Mouse (Mus musculus): Measurements from ENCODE around the gene Snrpg.
"Not testable (repeated sequence)": the region's sequence is repeated elsewhere in the genome, so short reads cannot be mapped to it uniquely, and the experiment has no call there.

Gene Snrpg

DNA sequence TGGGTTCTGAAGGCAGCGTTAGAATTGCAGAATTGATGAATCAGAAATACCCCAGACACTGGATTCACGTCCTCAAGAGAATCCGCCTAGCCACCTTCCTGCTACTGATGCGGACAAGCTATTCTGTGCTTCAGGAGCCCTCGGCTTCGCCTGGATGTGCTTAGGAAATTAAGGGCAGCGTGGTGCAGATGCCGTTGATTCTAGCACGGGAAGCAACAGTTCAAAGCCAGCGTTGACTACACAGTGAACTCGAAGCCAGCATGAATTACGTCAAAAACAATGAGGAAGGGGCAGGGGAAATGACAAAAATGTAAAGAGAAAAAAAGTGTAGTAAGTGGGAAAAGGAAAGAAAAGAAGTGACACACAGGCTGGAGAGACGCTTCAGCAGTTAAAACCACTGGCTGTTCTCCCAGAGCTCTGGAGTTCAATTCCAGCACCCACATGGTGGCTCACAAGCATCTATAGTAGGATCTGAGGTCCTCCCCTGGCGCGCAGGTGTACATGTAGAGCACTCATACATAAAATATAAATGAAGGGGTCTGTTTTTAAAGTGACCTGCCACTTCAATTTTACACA is at the start of gene Snrpg:
Gene Snrpg (plus strand): TSS at position 541 of the 576 bp plus-strand sequence.
- DNase-seq: peak; percentile 5

DNA sequence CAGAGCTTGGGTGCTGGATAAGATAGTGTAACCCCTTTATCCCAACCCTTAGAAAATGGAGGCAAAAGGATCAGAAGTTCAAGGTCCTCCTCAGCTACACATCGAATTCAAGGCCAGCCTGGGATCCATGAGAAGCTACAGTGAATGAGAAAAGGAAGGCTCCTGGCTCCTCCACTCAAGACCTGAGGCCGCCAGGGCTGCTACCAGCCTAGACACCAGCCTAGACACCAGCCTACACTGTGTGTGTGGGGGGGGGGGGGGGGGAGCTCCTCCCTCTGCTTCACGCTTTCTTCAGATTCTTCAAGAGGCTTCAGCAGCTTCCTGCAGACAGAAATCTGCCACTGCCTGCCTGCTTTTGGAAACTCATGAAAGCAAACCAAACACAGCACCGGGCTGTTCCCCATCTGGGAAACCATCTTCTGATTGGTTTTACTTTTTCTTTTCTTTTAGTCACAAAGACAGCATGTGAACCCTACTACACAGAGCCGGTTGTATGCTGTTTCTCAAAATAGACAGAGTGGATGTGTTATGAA is 49.0 kb upstream of the Snrpg start:
- DNase-seq: no peak

DNA sequence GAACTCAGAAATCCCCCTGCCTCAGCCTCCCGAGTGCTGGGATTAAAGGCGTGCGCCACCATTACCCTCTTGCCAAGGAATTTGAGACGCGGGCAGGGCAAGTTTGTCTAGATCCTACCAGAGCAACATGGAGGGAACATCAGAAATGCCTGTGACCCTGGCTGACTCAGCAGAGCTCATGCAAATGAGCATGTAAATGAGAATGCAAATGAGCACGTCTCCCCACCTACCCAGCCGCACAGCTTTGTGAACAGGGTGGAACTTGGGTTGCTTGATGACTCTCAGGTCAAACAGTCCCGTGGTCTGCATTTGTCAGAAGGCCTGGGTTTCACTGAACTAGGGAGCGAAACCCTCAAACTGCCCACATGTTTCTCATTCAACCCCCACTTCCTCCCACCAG is 48.1 kb upstream of the Snrpg start:
- DNase-seq: no peak

DNA sequence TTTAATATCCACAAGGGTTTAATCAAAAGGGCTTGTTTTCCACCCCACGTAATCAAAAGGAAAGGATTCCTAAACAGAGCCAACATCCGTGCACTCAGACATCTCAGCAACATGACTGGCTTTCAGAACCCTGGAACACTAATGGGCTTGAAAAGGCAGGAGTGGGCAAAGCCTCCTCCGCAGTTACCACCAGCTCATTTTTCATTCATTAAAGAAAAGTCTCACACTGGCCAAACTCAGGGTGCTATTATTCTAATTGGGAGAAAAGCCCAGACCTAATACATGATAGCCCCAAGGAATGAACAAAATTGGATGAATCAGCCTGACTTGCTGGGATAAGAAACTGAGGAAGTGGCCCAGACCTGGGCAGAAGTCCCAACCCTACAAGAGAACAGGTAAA is 46.7 kb upstream of the Snrpg start:
- DNase-seq: no peak

DNA sequence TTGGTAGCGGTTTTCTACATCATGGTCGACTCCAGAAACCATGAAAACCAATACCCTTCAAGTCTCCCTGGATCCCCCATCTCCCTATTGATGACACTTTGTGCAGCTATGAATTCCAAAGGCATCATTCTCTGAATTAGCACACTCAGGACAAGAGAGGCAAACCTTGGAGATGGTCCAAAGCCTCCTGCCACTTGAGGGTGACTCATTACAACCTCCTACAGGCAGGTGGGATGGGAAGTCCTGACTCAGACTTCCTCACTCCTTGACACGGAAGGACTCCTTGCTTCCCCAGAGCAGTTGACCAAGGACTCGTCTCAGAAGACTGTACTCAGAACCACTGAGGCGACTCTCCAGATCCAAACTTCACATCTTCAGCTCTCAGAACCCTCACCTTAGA is 45.5 kb upstream of the Snrpg start:
- no peak for DNase-seq

DNA sequence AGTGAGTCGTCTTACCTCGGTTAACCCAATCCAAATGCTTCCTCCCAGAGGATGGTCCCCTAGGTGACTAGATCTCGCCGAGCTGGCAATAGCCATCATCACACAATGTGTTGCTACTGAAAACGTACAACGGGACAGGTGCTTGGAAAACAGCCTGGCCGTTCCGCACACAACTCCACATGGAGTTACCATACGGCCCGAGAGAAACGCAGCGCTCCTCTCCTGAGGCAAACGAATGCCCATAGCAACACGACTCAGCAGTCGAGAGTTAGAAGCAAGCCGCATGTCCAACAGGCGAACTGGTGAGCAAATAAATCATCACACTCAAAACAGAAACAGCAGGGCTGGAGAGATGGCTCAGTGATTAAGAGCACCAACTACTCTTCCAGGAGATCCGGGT is 44.2 kb upstream of the Snrpg start:
- no peak for DNase-seq

DNA sequence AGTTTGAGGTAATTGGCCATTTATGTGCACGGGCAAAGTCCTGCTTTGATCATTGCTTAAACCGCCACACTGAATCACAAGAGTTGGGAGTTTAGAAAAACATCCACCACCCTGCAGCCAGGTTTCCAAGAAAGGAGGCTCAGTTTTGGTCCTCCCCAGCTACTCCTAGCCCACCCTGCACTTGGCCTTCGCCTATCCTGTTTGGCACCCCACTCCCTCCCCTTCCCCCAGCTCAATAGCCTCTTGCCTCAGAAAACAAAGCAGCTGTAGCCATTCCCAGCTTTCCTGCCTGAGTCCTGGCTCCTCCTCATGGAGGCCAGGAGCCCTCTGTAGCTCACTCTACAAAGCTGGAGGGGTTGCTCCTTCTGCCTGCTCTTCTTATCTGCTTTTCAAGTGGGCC is 42.7 kb upstream of the Snrpg start:
- no peak for DNase-seq

DNA sequence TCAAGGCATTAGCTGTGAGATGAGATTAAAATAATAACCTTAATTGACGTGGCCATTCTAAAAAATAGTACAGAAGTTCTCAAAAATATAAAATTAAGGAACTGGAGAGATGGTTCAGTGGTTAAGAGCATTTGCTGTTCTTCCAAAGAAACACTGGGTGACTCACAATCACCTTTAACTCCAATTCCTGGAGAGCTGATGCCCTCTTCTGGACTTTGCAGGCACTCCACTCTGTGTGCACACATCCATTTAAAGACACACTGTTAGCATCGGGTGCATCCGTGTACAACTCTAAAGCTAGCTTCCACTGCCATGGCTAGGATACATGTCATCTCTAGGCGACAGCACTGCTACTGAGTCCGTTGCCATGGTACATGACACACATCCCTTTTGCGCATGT is 41.2 kb upstream of the Snrpg start:
- no peak for DNase-seq

DNA sequence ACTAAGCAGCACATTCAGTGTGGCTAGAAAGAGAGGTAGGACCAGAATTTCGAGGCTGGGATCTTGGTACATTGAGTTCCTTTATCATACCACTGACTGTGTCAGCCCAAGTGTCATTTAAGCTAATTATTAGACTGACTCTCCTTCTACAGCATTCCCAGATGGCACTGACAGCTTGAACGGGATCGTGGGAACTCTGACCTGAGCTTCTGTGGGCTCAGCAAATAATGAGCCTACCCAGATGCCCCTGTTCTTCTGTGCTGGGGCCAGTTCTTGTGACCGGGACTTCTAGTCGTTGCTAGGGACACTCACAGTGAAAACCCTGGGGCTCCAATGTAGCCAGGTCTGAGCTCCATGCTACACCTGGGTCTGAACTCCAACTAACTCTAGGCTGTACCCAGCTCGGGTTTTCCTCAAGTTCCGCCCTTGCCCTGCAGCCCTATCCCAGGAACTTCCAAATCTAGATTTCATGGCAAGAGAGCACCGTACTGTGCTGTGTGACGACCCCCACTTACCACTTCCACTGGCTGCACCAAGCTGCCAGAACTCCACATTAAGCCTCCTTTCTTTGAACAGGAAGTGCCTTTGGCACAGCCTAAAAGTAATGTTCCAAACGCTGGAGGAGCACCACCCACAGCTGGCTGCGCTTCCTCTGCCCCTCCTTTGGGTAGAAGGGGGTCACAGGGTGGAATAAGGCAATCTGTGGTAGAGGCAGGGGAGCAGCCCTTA is 35.8 kb upstream of the Snrpg start:
- peak; percentile 40 for DNase-seq

DNA sequence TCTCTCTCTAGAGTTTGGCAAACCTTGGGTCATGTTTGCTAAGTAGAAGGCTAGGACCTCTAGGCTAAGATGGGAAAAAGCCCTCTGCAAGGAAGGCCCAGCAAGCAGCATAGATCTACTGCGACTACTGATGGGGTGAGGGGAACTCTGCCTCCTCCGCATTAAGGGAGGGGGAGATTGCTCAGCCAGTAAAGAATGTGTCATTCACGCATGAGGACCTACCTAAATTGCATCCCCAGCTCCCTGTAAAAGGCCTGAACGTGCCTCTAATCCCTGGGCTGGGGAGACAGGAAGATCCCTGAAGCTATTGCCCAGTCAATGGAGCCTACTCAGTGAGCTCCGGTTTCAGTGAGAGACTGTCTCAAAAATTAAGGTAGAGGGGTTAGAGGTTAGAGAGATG is 35.2 kb upstream of the Snrpg start:
- DNase-seq: no peak

DNA sequence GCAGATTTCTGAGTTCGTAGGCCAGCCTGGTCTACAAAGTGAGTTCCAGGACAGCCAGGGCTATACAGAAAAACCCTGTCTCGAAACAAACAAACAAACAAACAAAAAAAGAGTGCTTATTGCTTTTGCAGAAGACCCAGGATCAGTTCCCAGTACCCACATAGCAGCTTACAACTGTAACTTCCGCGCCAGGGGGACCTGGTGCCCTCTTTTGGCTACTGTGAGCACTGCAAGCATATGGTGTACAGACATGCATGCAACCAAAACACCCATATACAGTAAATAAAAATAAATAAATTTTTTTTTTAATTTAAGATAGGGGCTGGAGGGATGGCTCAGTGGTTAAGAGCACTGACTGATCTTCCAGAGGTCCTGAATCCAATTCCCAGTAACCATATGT is 34.8 kb upstream of the Snrpg start:
- not testable (repeated sequence) for DNase-seq

DNA sequence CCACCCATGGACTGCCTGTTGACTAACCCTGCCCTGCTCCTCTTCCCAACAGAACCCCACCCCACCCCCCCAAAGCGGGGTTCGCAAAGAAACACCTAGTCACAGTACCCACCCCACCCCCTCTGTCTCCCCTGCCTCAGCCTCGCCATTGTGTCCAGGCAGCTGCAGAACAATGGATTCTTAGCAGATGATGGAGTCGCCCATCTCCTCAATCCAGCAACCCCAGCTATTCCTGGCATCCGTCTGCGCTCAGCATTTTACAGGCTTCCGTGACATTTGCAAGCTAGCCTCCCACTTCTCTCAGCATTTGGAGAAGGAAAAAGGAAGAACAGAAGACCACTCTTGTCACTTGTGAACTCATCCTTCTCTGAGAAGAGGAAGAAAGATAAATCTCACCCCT is 27.4 kb upstream of the Snrpg start:
- no peak for DNase-seq

DNA sequence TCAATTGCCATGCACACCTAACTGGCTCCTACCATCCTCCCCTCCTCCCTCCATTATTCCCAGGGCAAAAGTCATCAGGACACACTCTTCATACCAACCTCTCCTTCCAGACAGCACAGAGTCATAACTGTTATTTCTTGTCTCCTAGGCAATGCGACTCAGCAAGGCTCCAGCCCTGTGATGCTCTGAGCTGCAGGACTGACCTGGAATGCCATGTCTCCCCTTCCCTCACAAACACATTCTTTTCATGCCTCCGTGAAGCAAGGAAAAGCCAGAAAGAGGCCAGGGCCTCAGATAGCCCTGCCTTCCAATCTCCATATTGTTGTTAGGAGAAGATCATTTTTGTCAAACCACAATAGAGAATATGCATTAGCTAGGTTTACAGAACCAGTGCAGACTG is 25.0 kb upstream of the Snrpg start:
- no peak for DNase-seq

DNA sequence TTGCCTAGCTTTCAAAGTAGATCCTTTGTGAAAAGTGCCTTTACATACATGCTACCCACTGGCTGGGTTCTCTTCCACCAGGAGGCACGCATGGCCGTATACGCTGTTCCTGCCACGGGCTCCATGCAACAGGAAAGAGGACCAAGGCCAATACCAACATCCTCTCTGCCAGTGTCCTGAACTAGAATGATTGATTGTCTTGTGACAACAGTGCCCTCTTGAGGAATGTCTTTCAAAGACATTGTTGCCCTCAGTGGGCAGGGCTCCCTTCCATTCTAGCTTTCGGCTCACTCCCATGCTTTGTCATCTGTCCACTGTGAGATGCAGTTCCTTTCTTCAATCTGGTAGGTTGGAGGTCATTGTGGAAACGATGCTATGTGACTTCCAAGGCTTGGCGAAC is 21.8 kb upstream of the Snrpg start:
- peak; percentile 30 for DNase-seq

DNA sequence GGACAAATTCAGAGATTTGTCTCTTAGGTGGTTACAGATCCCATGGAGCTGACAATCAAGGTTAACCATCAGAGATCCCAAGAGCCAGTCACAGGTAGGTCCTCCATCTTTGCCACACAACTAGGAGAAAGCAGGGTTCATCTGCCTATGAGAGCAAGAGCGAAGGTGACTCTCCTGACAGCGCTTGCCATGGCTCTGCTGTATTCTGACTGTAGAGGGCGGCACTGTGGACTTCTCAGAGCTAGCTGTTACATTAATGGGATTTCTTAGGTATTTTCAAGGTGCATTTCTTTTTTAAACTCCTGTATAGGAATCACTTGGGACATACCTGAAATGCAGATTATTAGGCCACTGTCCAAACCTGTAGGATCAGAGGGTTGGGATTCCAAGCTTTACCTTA is 16.2 kb upstream of the Snrpg start:
- DNase-seq: no peak

DNA sequence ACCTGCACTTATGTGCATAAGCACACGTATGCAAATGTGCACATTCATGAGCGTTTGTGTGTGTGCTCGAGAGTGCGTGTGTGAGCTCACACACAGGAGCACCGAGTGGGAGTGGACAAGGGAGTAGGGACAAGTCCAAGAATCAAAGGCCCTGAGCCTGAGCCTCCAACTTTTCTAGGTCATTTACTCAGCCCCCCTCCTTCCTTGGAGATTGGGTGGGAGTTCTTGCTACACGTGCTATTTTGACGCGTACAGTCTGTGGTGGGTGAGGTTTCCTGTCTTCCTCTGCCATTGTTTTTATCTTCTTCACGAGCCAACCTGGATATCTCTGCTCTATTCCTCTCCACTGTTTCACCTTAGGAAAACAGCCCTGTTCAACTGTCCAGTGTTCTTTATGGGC is 14.1 kb upstream of the Snrpg start:
- DNase-seq: no peak

DNA sequence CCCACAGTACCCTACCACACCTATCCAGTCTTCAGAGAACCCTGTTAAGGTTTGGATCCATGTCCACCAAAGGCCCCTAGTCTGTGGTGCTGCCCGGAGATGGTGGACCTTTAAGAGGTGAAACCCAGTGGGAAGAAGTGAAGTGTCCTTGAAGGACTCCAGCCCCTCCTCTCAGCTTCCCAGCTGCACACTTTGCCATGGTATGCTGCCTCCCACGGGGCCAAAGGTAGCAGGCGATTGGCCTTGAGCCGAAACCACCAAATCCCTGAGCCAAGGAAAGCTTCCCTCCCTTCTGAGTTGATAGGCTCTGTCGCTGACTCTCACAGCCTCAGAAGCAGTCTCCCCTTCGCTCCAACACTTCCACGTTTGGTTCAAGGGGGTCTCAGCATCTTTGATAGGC is 10.4 kb upstream of the Snrpg start:
- DNase-seq: no peak

DNA sequence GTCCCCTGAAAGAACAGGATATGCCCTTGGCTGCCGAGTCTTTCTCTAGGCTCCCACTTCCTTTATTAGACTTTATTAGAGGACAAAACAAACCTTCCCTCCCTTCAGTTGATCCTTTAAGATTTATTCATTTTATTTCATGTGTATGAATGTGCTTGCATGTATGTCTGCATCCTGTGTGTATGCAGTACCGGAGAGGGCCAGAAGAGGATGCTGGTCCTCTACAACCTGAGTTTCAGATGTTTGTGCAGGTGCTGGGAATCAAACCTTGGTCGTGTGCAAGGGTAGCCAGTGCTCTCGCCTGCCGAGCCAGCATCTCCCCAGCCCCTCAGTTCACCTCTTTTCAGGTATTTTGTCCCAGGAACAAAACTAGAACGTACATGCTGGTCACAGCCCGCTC is 9.7 kb upstream of the Snrpg start:
- DNase-seq: no peak

DNA sequence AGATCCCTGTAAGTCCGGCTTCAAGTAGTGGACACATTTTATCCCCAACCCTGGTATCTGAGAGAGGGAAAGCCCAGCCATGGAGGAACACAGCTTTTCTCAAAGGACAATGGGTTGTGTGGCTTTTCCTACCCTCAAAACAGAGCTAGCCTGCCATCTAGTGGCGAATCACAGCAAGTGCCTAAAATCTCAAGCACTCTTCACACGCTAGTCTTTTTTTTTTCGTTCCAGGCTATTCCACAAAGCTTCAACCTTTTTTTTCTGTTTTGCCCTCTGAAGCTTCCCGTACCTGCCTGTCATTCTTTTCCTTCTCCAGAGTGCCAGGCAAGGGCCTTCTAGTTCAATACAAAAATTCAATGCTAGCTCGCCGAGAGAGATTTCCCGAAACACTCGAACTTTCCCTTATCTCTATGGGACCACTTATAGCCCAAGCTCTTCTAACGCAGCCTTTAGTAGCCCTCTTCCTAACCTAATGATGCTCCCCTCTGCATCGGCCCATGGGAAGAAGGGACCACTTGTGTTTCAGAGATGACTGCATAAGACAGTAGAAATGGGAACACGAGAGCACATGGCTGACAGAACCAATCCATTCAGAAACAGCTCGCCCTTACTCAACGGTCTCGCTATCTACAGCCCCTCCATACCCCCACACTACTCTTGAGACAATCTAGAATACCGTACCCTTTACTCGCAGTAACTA is 6.5 kb upstream of the Snrpg start:
- peak; percentile 89 for DNase-seq

DNA sequence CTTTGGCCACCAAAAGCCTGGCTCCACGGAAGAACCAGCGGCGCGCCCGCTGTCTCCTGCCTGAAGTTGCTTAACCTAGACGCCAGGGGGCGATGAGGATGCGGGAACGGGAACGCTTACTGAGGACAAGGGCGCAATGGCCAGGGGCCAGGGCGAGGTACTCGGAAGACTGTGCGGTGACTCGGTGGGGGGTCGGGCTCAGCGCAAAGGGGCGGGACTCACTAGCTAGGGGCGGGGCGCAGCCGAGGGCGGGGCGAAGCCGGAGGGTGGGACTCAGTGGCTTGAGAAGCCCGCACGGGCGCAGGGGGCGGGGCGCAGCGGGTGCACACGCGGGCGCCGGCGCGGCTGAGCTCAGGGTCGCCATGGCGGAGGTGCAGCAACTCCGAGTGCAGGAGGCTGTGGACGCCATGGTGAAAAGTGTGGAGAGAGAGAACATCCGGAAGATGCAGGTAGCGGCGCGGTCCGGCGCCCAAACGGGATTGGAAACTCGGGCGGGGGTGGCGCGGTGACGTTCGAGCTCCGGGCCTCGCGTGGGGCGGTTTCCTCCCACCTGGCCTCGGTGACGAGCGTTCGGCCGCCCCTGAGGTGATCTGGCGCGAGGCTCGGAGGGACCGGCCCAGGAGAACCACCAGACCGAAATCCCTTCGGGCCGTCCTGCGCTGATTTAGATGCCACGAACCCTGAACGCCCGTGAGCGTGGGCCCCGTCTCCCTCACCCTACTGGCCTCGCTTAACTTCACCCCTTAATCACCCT is 5.6 kb upstream of the Snrpg start, which contains the start of gene Fam136a:
Gene Fam136a (plus strand): TSS at position 276 of the 754 bp plus-strand sequence.
- DNase-seq: peak; percentile 97

DNA sequence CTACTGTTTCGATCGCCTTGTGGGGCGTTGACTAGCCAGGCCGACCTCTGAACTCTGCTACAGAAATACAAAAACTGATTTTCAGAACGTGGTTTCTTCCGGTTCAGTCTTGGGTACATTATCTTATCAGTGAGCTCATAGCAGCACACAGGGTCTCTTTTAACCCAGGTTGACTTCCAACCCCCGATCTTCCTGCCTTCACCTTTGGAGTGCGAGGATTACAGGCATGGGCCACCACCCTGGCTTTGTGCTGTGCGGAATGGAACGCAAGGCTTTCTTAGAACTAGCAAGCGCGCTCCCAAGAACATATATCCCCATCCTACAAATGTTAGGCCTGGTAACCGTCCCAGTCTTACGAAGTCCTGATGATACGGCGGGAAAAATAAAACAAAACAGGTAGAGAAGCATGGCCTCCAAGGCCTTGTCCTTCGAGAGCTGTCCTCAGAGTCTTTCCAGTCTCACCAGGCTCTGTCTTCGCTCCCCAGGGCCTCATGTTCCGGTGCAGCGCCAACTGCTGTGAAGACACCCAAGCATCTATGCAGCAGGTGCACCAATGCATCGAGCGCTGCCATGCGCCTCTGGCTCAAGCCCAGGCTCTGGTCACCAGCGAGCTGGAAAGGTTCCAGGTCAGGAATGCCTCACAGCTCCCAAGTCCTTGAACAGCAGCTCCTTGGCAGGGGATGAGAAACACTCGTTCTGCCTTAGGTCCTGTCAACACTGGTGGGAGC is 4.8 kb upstream of the Snrpg start:
- DNase-seq: peak; percentile 49

DNA sequence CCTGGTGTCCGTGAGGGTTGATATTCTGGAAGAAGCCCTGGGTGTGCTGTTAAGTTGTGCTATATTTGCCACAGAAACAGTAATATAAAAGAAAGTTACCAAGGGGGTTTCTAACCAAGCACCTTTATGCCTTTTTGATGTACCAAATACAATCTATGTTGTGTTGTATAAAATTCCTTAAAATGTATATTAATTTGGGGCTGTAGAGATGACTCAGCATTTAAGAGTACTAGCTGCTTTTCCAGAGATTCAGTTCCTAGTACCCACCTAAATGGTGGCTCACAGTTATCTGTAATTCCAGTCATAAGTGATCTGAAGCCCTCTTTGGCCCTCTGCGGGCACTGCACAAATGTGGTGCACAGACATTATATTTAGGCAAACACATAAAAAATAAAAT is 4.3 kb upstream of the Snrpg start:
- DNase-seq: no peak

DNA sequence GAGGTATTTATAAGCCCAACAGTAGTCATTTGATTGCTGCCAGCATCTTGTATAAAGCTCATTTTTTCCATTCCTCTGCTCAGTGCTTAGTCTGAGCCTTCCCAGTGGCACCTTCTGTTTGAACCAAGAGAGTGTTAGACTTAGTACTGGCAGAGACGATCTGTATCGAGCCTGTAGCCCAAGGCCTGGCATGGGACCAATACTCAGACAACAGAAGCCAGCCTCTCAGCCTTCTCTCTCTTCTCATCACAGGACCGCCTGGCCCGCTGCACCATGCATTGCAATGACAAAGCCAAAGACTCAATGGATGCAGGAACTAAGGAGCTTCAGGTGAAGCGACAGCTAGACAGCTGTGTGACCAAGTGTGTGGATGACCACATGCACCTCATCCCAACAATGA is 2.6 kb upstream of the Snrpg start:
- no peak for DNase-seq

Data from lung, postnatal 10 days (tissue).